Mouse (Mus musculus) MEL (cell line): ENCODE data around the gene Zfp385b. TPM values are rescaled to one million over a fixed set of nuclear protein-coding genes. Genes with fewer than 3 reads are reported as not detected.

Experiments
- DNase-seq: peaks from one replicate; pipeline ENCODE4 v3.0.0; 2011; ENCODE audit warnings: low read depth, low spot score
- H3K27ac ChIP-seq: 2 replicates; pipeline ENCODE4 v1.5.1; 2012; ENCODE audit warnings: low read depth, mild to moderate bottlenecking, control low read depth, low read length, moderate library complexity; ENCODE audit not compliant: control insufficient read depth
- H3K27me3 ChIP-seq, 2 experiments: fragments of 150-350 bp in 1 of 2; sonication (generic) in 1 of 2; 2 replicates each; pipeline ENCODE4 v1.6.1; 2012; ENCODE audit warnings: low read length in 2 of 2, mild to moderate bottlenecking in 2 of 2, improper control_type of control experiment in 1 of 2, moderate library complexity in 1 of 2; ENCODE audit not compliant: insufficient read depth in 2 of 2, control insufficient read depth in 1 of 2
- H3K36me3 ChIP-seq, 2 experiments: 2 replicates each; pipeline ENCODE4 v1.6.1; 2012 to 2014; ENCODE audit warnings: low read length in 2 of 2, improper control_type of control experiment in 1 of 2, inconsistent platforms in 1 of 2, mild to moderate bottlenecking in 1 of 2; ENCODE audit not compliant: insufficient read depth in 2 of 2, control insufficient read depth in 1 of 2
- H3K4me1 ChIP-seq, 2 experiments: fragments of 150-350 bp in 1 of 2; sonication (generic) in 1 of 2; 2 replicates each; pipeline ENCODE4 v1.6.1; 2012; ENCODE audit warnings: low read length in 2 of 2, improper control_type of control experiment in 1 of 2, mild to moderate bottlenecking in 1 of 2; ENCODE audit not compliant: insufficient read depth in 2 of 2, control insufficient read depth in 1 of 2
- H3K4me3 ChIP-seq, 2 experiments: fragments of 150-350 bp in 1 of 2; sonication (generic) in 1 of 2; 2 replicates each; pipeline ENCODE4 v1.5.1; 2012; ENCODE audit warnings: low read depth in 2 of 2, low read length in 2 of 2, mild to moderate bottlenecking in 2 of 2, moderate library complexity in 2 of 2, control low read depth in 1 of 2, improper control_type of control experiment in 1 of 2; ENCODE audit not compliant: control insufficient read depth in 1 of 2, insufficient read depth in 1 of 2
- H3K79me2 ChIP-seq: 2 replicates; pipeline ENCODE4 v1.6.1; 2012; ENCODE audit warnings: mild to moderate bottlenecking, low read length, moderate library complexity; ENCODE audit not compliant: control insufficient read depth, poor library complexity, insufficient read depth
- H3K9ac ChIP-seq: 2 replicates; pipeline ENCODE4 v1.6.1; 2012; ENCODE audit warnings: low read depth, mild to moderate bottlenecking, control low read depth, low read length, moderate library complexity; ENCODE audit not compliant: control insufficient read depth, poor library complexity, severe bottlenecking
- H3K9me3 ChIP-seq: fragments of 150-350 bp; sonication (generic); replicated peaks from 2 replicates; pipeline ENCODE4 v1.6.1; 2012; ENCODE audit warnings: mild to moderate bottlenecking, low read length, improper control_type of control experiment, moderate library complexity; ENCODE audit not compliant: insufficient read depth
- BHLHE40 ChIP-seq: IDR thresholded peaks from 2 replicates; pipeline ENCODE4 v1.6.1; 2012; ENCODE audit warnings: low read depth, mild to moderate bottlenecking, inconsistent platforms, low read length, improper control_type of control experiment, borderline replicate concordance
- CHD1 ChIP-seq: IDR thresholded peaks from 2 replicates; pipeline ENCODE4 v1.6.1; 2012; ENCODE audit warnings: low read depth, mild to moderate bottlenecking, inconsistent platforms, low read length, improper control_type of control experiment
- CTCF ChIP-seq, 3 experiments: IDR thresholded peaks in 2 of 3; conservative IDR thresholded peaks in 1 of 3; 2 replicates each; pipeline ENCODE4 v1.5.1; 2011 to 2012; ENCODE audit warnings: low read length in 3 of 3, low read depth in 2 of 3, mild to moderate bottlenecking in 2 of 3, improper control_type of control experiment in 1 of 3, inconsistent platforms in 1 of 3, mixed read lengths in 1 of 3, moderate library complexity in 1 of 3; ENCODE audit not compliant: control insufficient read depth in 1 of 3, insufficient read depth in 1 of 3, poor library complexity in 1 of 3, severe bottlenecking in 1 of 3
- ETS1 ChIP-seq: IDR thresholded peaks from 2 replicates; pipeline ENCODE4 v1.6.1; 2012; ENCODE audit warnings: low read depth, mild to moderate bottlenecking, inconsistent platforms, low read length, improper control_type of control experiment, moderate library complexity
- GABPA ChIP-seq: IDR thresholded peaks from 2 replicates; pipeline ENCODE4 v1.6.1; 2012; ENCODE audit warnings: low read depth, mild to moderate bottlenecking, inconsistent platforms, low read length, improper control_type of control experiment, moderate library complexity
- GATA1 ChIP-seq: IDR thresholded peaks from 2 replicates; pipeline ENCODE4 v1.6.1; 2011; ENCODE audit warnings: low read depth, low read length, improper control_type of control experiment
- HCFC1 ChIP-seq: IDR thresholded peaks from 2 replicates; pipeline ENCODE4 v1.6.1; 2012; ENCODE audit warnings: low read depth, mild to moderate bottlenecking, inconsistent platforms, low read length, improper control_type of control experiment, moderate library complexity
- JUND ChIP-seq: IDR thresholded peaks from 2 replicates; pipeline ENCODE4 v1.6.1; 2011; ENCODE audit warnings: low read depth, mild to moderate bottlenecking, improper control_type of control experiment, low read length
- KAT2A ChIP-seq: conservative IDR thresholded peaks from 2 replicates; pipeline ENCODE4 v1.6.1; 2012; ENCODE audit warnings: low read depth, low read length, improper control_type of control experiment, inconsistent platforms
- MAZ ChIP-seq: IDR thresholded peaks from 2 replicates; pipeline ENCODE4 v1.6.1; 2012; ENCODE audit warnings: low read depth, mild to moderate bottlenecking, inconsistent platforms, low read length, improper control_type of control experiment
- MXI1 ChIP-seq: IDR thresholded peaks from 2 replicates; pipeline ENCODE4 v1.6.1; 2011; ENCODE audit warnings: mild to moderate bottlenecking, low read depth, low read length, improper control_type of control experiment
- NELFE ChIP-seq: IDR thresholded peaks from 2 replicates; pipeline ENCODE4 v1.6.1; 2011; ENCODE audit warnings: low read depth, low read length, improper control_type of control experiment
- POLR2A ChIP-seq, 2 experiments: IDR thresholded peaks; 2 replicates each; pipeline ENCODE4 v1.6.1; 2011 to 2012; ENCODE audit warnings: low read length in 2 of 2, mild to moderate bottlenecking in 2 of 2, control low read depth in 1 of 2, improper control_type of control experiment in 1 of 2, low read depth in 1 of 2, moderate library complexity in 1 of 2; ENCODE audit not compliant: control insufficient read depth in 1 of 2, insufficient read depth in 1 of 2, poor library complexity in 1 of 2
- POLR2AphosphoS2 ChIP-seq: IDR thresholded peaks from 2 replicates; pipeline ENCODE4 v1.6.1; 2011; ENCODE audit warnings: low read length, improper control_type of control experiment
- RAD21 ChIP-seq: IDR thresholded peaks from 2 replicates; pipeline ENCODE4 v1.6.1; 2011; ENCODE audit warnings: mild to moderate bottlenecking, low read depth, low read length, improper control_type of control experiment
- RCOR1 ChIP-seq: IDR thresholded peaks from 2 replicates; pipeline ENCODE4 v1.6.1; 2012; ENCODE audit warnings: low read depth, mild to moderate bottlenecking, inconsistent platforms, low read length, improper control_type of control experiment
- SIN3A ChIP-seq: IDR thresholded peaks from 2 replicates; pipeline ENCODE4 v1.6.1; 2012; ENCODE audit warnings: low read length, improper control_type of control experiment, inconsistent platforms
- UBTF ChIP-seq: IDR thresholded peaks from 2 replicates; pipeline ENCODE4 v1.6.1; 2012; ENCODE audit warnings: low read depth, mild to moderate bottlenecking, inconsistent platforms, low read length, improper control_type of control experiment, moderate library complexity, borderline replicate concordance; ENCODE audit not compliant: insufficient read depth
- ZKSCAN1 ChIP-seq: IDR thresholded peaks from 2 replicates; pipeline ENCODE4 v1.6.1; 2012; ENCODE audit warnings: low read depth, mild to moderate bottlenecking, inconsistent platforms, low read length, improper control_type of control experiment, moderate library complexity
- ZNF384 ChIP-seq: IDR thresholded peaks from 2 replicates; pipeline ENCODE4 v1.6.1; 2012; ENCODE audit warnings: low read depth, mild to moderate bottlenecking, inconsistent platforms, low read length, improper control_type of control experiment
- polyA plus RNA-seq, 2 experiments: library from polyadenylated mRNA; stranded (reverse) in 1 of 2; unstranded in 1 of 2; fragments of >175 nt in 1 of 2; fragments of >200 nt in 1 of 2; gene quantifications; 2 replicates each; pipeline versions ENCODE4 v1.2.1 to v1.2.4; 2012; ENCODE audit warnings: low replicate concordance in 2 of 2, low read depth in 1 of 2; ENCODE audit not compliant: insufficient read length in 2 of 2, insufficient read depth in 1 of 2, missing spikeins in 1 of 2
- total RNA-seq: library from RNA; depleted of rRNA; stranded (reverse); fragments of 300-350 nt; gene quantifications from 2 replicates; pipeline ENCODE4 v1.2.3, GENCODE M21; 2012

The Zfp385b gene
- total and polyA plus RNA-seq, 3 experiments: not detected

DNA sequence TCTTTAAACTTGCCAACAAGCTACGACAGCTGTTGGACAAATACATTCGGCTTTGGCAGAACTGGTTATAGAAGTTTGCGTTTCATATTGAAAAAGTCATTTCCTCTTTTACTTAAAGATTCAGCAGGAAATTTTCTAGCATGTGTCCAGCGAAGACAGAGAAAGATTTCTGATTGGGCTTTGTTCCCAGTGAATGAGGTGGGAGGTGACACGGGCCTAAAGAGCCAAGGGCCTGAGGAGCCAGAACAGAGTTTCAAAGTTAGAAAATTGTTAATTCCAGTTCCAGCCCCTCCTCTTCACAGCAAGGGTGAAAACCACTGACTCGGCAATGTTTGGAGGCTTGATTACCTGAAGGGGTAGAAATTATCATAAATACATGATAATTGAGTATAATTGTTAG, 319.0 kb downstream of the Zfp385b start:
- no peaks in the 10 kb centered on the region for H3K4me1 ChIP-seq
- no peak overlapping the region for H3K4me3 ChIP-seq
- no peaks in the 10 kb centered on the region for H3K36me3 ChIP-seq
- H3K27ac ChIP-seq: no peak overlapping the region
- no peak overlapping the region for H3K9ac ChIP-seq
- no peak for DNase-seq
- H3K27me3 ChIP-seq: no peaks in the 10 kb centered on the region
- H3K79me2 ChIP-seq: no peaks in the 10 kb centered on the region
- TF ChIP-seq HCFC1: no peak
- TF ChIP-seq KAT2A: no peak
- TF ChIP-seq CTCF (IDR thresholded peaks at IDR 0.05 in 2 of 3, conservative IDR thresholded peaks at IDR 0.05 in 1 of 3; ENCODE audit: control insufficient read depth in 1 of 3, insufficient read depth in 1 of 3, low read depth in 2 of 3, low read length in 3 of 3, poor library complexity in 1 of 3, severe bottlenecking in 1 of 3): no peak
- no peak for TF ChIP-seq POLR2A (IDR thresholded peaks at IDR 0.05; ENCODE audit: control insufficient read depth in 1 of 2, insufficient read depth in 1 of 2, low read depth in 1 of 2, low read length in 2 of 2, poor library complexity in 1 of 2)
- no peak for TF ChIP-seq RAD21
- no peak for TF ChIP-seq ZKSCAN1
- TF ChIP-seq SIN3A: no peak
- no peak for TF ChIP-seq ETS1
- no peak for TF ChIP-seq MXI1
- H3K9me3 ChIP-seq: no peaks in the 10 kb centered on the region

DNA sequence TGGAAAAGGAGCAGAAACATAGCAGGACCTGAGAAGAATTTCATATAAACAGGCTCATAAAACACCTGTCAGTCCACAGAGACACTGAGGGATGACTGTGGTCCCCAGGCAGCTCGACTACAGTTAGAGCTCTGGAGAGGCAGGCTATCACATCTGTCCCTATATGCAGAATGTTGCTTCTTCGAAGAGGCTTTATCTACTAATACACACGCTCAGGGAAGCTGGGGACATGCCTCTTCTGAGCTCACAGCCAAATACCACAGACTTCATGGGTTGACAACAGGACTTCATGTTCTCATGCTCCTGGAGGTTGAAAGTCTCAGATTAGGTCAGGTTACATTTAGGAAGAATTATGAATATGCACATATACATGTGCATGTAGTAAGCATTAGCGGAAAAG, 321.1 kb downstream of the Zfp385b start:
- H3K4me1 ChIP-seq: no peaks in the 10 kb centered on the region
- no peak for DNase-seq
- no peaks in the 10 kb centered on the region for H3K36me3 ChIP-seq
- H3K79me2 ChIP-seq: no peaks in the 10 kb centered on the region
- H3K9me3 ChIP-seq: no peaks in the 10 kb centered on the region
- no peak overlapping the region for H3K9ac ChIP-seq
- no peak overlapping the region for H3K27ac ChIP-seq
- H3K4me3 ChIP-seq: no peak overlapping the region
- no peaks in the 10 kb centered on the region for H3K27me3 ChIP-seq
- TF ChIP-seq GABPA (no peak), ETS1 (no peak), MXI1 (no peak), POLR2AphosphoS2 (no peak), RCOR1 (no peak), JUND (no peak), KAT2A (no peak), UBTF (no peak), BHLHE40 (no peak), ZNF384 (no peak), GATA1 (no peak), NELFE (no peak), MAZ (no peak), CHD1 (no peak), ZKSCAN1 (no peak)
